Mouse (Mus musculus) hindbrain, embryonic 13.5 days (tissue): ENCODE data around the gene Onecut3. TPM values are rescaled to one million over a fixed set of nuclear protein-coding genes. Genes with fewer than 3 reads are reported as not detected.
A peak's percentile ranks its signal among the peaks of the same experiment; 100 is the strongest.

Source experiments
- ATAC-seq: fragments of 200-750 bp; cut with Nextera tagmentation; 2 replicates; pipeline ENCODE4 v1.8.0; 2017; ENCODE audit warnings: moderate TSS enrichment; ENCODE audit not compliant: low FRiP score
- H3K27ac ChIP-seq: fragments of 300-500 bp; sonication (generic); 2 replicates; pipeline ENCODE4 v1.5.1; 2015; ENCODE audit warnings: inconsistent platforms, mild to moderate bottlenecking, moderate library complexity
- H3K27me3 ChIP-seq: fragments of 300-500 bp; sonication (generic); 2 replicates; pipeline ENCODE4 v1.6.1; 2015; ENCODE audit warnings: mild to moderate bottlenecking, inconsistent platforms
- H3K36me3 ChIP-seq: fragments of 300-500 bp; sonication (generic); 2 replicates; pipeline ENCODE4 v1.6.1; 2015; ENCODE audit warnings: mild to moderate bottlenecking, inconsistent platforms
- H3K4me1 ChIP-seq: fragments of 300-500 bp; sonication (generic); replicated peaks from 2 replicates; pipeline ENCODE4 v1.6.1; 2015; ENCODE audit warnings: inconsistent platforms
- H3K4me2 ChIP-seq: fragments of 300-500 bp; sonication (generic); 2 replicates; pipeline ENCODE4 v1.6.1; 2015; ENCODE audit warnings: inconsistent platforms, mild to moderate bottlenecking, moderate library complexity
- H3K4me3 ChIP-seq: fragments of 300-500 bp; sonication (generic); 2 replicates; pipeline ENCODE4 v1.5.1; 2015; ENCODE audit warnings: mild to moderate bottlenecking, inconsistent platforms
- H3K9ac ChIP-seq: fragments of 300-500 bp; sonication (generic); 2 replicates; pipeline ENCODE4 v1.6.1; 2015; ENCODE audit warnings: mild to moderate bottlenecking, inconsistent platforms
- H3K9me3 ChIP-seq: fragments of 300-500 bp; sonication (generic); 2 replicates; pipeline ENCODE4 v1.6.1; 2016; ENCODE audit warnings: inconsistent platforms
- WGBS: fragments of 180-500 bp; shearing (Covaris S2); methylation state at CpG from one replicate; pipeline ENCODE4 v1.1.7; 2015; 5-methylcytosine and 5-hydroxymethylcytosine counted together
- polyA plus RNA-seq: library from polyadenylated mRNA; unstranded; fragments of >200 nt; fragmentation: Nextera tagmentation; extraction: Ambion mirVana; gene quantifications from 2 replicates; pipeline ENCODE4 v1.2.1, GENCODE M21; 2015

Onecut3 gene
- polyA plus RNA-seq, 1 experiment from 2014 or later = 2.1 TPM

DNA sequence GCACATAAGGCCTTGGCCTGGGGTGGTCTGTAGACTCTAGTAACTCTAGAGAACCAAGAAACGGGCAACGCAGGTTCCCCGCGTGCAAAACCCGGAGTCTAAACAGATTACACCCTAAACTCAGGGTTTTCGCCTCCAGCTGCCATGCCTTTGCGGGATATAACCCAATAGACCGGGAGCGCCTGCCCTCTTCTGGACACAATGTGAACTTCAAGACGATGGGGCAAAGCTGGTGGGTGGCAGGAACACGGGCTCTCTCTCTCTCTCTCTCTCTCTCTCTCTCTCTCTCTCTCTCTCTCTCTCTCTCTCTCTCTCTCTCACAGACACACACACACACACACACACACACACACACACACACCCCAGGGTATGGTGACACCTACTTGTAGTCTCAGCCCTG, 11.6 kb downstream of the Onecut3 start:
- no peaks in the 10 kb centered on the region for H3K36me3 ChIP-seq
- no peak overlapping the region for H3K9ac ChIP-seq
- ATAC-seq = no peak
- peaks cover 83% of the 10 kb centered on the region for H3K27me3 ChIP-seq
- H3K4me3 ChIP-seq = no peak overlapping the region
- WGBS = 3% methylated on average over 11 of the region's 11 CpGs
- peaks cover 10% of the 10 kb centered on the region for H3K4me1 ChIP-seq
- H3K9me3 ChIP-seq = no peaks in the 10 kb centered on the region
- no peak overlapping the region for H3K27ac ChIP-seq
- no peak overlapping the region for H3K4me2 ChIP-seq

DNA sequence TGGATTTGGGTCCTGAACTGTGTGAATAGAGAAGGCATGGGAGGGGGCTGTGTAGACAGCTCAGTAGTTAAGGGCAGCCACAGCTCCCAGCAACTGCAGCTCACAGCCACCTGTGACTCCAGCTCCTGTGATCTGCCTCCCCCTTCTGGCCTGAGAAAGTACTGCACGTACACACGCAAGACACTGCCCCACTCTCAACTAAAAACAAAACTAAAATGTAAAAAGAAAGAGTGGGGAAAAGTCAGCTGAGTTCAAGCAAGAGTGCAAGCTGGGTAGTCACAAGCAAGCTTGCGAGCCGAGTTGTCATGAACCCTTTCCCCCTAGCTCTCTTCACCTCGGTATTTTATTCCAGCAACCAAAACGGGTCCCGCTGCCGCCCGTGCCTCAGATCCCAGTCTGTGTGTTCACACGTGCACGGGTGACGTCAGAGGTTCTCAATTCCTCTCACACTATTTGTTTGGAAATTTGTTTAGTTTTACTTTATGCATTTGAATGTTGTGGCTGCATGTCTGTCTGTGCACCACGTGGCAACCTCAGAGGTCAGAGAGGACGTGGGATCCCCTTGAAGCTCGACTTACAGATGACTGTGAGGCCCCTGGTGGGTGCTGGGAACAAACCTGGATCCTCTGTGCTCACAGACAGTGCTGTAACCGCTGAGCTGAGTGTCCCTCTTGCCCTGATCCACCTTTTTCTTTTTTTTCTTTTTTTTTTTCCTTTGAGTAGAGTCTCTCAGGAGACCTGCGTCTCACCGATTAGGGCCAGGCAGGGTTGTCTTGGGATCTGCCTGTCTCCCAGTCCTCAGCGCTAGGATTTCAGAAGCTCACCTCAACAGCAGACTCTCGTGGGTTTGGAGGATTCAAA, 15.0 kb downstream of the Onecut3 start:
- no peak overlapping the region for H3K27ac ChIP-seq
- 0 out of 2 replicates have a peak overlapping the region, but pooled peaks have one; percentile 17 for H3K4me3 ChIP-seq
- peaks cover 81% of the 10 kb centered on the region for H3K27me3 ChIP-seq
- H3K4me2 ChIP-seq = peak overlapping the region; percentile 42
- peak overlapping the region; percentile 35; the same call in 1 of the 2 replicates for H3K9ac ChIP-seq
- H3K4me1 ChIP-seq = peaks cover 15% of the 10 kb centered on the region
- 14% methylated on average over 20 of the region's 20 CpGs for WGBS
- no peaks in the 10 kb centered on the region for H3K9me3 ChIP-seq
- no peaks in the 10 kb centered on the region for H3K36me3 ChIP-seq
- ATAC-seq = no peak

- Histone ChIP-seq H3K9ac (no peak overlapping the region), H3K4me2 (no peak overlapping the region), H3K4me1 (peaks cover 16% of the 10 kb centered on the region), H3K36me3 (no peaks in the 10 kb centered on the region), H3K27me3 (peaks cover 81% of the 10 kb centered on the region), H3K27ac (no peak overlapping the region), H3K9me3 (no peaks in the 10 kb centered on the region), H3K4me3 (no peak overlapping the region)
- no peak for ATAC-seq
- 55% methylated on average over 10 of the region's 10 CpGs for WGBS
Measured at GRCm38 (mm10) chr10:80510273-80510660, 15.6 kb downstream of the Onecut3 start.

DNA sequence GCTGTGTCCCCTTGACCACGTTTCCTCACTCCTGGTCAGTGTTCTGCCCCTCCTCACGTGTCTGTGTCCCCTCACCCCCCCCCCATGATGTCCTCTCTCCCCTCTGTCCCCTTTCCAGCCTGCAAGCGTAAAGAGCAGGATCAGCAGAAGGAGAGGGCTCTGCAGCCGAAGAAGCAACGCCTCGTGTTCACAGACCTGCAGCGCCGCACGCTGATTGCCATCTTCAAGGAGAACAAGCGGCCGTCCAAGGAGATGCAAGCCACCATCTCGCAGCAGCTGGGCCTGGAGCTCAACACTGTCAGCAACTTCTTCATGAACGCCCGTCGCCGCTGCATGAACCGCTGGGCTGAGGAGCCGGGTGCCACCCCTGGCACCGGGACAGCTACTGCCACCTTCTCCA, 19.1 kb downstream of the Onecut3 start:
- peak overlapping the region; percentile 56 for H3K9ac ChIP-seq
- WGBS = 11% methylated on average over 19 of the region's 19 CpGs
- peaks cover 58% of the 10 kb centered on the region for H3K27me3 ChIP-seq
- peak overlapping the region; percentile 21 for H3K4me3 ChIP-seq
- no peaks in the 10 kb centered on the region for H3K36me3 ChIP-seq
- 0 out of 2 replicates have a peak, but pooled peaks have one; percentile 11 for ATAC-seq
- H3K9me3 ChIP-seq = no peaks in the 10 kb centered on the region
- peak overlapping the region; percentile 41 for H3K4me2 ChIP-seq
- no peak overlapping the region for H3K27ac ChIP-seq
- H3K4me1 ChIP-seq = peaks cover 16% of the 10 kb centered on the region

DNA sequence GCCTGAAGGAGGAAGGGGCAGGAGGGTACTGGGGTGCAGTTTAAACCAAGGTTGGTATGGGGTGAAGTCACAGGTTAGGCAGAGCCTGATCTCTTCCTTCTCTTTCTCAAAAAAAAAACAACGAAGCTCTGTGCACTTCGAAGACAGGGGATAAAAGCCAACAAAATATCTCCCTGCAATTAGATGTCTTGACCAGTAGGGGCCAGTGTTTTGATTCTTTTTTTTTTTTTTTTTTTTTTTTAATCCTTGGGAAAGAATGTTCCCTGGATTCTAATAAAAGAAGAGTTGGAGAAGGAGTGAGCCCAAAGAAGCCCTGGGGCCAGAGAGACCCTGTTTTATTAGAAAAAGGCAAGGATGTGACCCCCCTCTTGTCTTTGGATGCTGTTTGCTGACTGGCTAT, 24.7 kb downstream of the Onecut3 start:
- WGBS = 85% methylated on average over 2 of the region's 2 CpGs
- H3K9me3 ChIP-seq = no peaks in the 10 kb centered on the region

DNA sequence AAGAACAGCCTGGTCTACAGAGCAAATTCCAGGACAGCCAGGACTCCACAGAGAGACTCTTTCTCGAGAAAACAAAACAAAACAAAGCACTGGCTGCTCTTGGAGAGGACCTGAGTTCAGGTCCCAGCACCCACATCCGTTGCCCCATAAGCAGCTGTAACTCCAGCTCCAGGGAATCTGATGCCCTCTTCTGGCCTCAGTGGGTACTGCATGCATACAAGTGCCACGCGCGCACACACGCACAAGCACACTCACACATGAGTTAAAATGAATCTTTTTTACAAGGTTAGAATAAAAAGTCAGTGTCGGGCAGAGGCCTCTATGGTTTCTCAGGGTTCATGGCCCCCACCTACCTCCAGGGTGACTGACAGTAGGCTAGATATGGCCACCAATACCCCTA, 28.7 kb downstream of the Onecut3 start:
- Histone ChIP-seq H3K36me3 (peaks cover 6% of the 10 kb centered on the region; the same call in 1 of the 2 replicates), H3K27ac (no peak overlapping the region), H3K4me3 (no peak overlapping the region), H3K4me2 (no peak overlapping the region), H3K9me3 (no peaks in the 10 kb centered on the region), H3K4me1 (peaks cover 10% of the 10 kb centered on the region), H3K9ac (no peak overlapping the region), H3K27me3 (peaks cover 6% of the 10 kb centered on the region; the same call in 1 of the 2 replicates)
- ATAC-seq = no peak
- WGBS = 95% methylated on average over 7 of the region's 7 CpGs

More for the DNA sequence above, 24.7 kb downstream of the Onecut3 start:
- no peak overlapping the region for H3K4me3 ChIP-seq
- H3K9ac ChIP-seq = no peak overlapping the region
- peaks cover 13% of the 10 kb centered on the region for H3K27me3 ChIP-seq
- ATAC-seq = no peak
- H3K4me2 ChIP-seq = no peak overlapping the region
- no peak overlapping the region for H3K27ac ChIP-seq
- peaks cover 4% of the 10 kb centered on the region for H3K4me1 ChIP-seq
- peaks cover 6% of the 10 kb centered on the region; the same call in 1 of the 2 replicates for H3K36me3 ChIP-seq

- Histone ChIP-seq H3K9me3 (no peaks in the 10 kb centered on the region), H3K27me3 (peaks cover 11% of the 10 kb centered on the region; the same call in 1 of the 2 replicates), H3K4me3 (peak overlapping the region; percentile 29), H3K4me1 (peaks cover 10% of the 10 kb centered on the region), H3K9ac (0 out of 2 replicates have a peak overlapping the region, but pooled peaks have one; percentile 53), H3K36me3 (no peaks in the 10 kb centered on the region), H3K4me2 (peak overlapping the region; percentile 47), H3K27ac (no peak overlapping the region)
- 20% methylated on average over 9 of the region's 9 CpGs for WGBS
- peak; percentile 86 for ATAC-seq
Measured at GRCm38 (mm10) chr10:80526172-80526571, 31.5 kb downstream of the Onecut3 start.

- no peak overlapping the region for H3K4me2 ChIP-seq
- no peak overlapping the region for H3K27ac ChIP-seq
- H3K36me3 ChIP-seq = no peaks in the 10 kb centered on the region
- H3K4me3 ChIP-seq = no peak overlapping the region
- 84% methylated on average over 11 of the region's 11 CpGs for WGBS
- H3K27me3 ChIP-seq = peaks cover 47% of the 10 kb centered on the region
- no peaks in the 10 kb centered on the region for H3K9me3 ChIP-seq
- no peak overlapping the region for H3K9ac ChIP-seq
- no peak for ATAC-seq
- peaks cover 5% of the 10 kb centered on the region; the same call in 1 of the 2 replicates for H3K4me1 ChIP-seq
Measured at GRCm38 (mm10) chr10:80532783-80533182, 38.1 kb downstream of the Onecut3 start.

DNA sequence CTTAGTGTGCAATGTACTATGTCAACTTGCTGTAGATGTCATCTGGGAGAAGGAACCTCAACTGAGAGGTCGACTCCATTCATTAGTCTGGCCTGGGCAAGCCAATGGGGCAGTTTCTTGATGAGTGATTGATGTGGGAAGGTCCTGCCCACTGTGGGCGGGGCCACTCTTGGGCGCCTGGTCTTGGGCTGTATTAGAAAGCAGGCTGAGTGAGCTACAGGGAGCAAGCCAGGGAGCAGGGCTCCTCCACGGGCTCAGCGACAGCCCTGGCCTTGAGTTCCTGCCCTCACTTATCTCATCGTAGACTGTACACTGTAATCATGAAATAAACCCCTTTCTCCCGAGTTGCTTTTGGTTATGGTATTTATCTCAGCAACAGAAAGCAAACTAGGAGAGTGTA, 39.1 kb downstream of the Onecut3 start:
- ATAC-seq = no peak
- 19% methylated on average over 7 of the region's 7 CpGs for WGBS
- no peak overlapping the region for H3K4me2 ChIP-seq

GRCm38 (mm10) chr10:80535071-80535470, 40.4 kb downstream of the Onecut3 start:
- Histone ChIP-seq H3K4me1 (peaks cover 9% of the 10 kb centered on the region), H3K4me2 (peak overlapping the region; percentile 17; the same call in 1 of the 2 replicates), H3K9ac (no peak overlapping the region), H3K4me3 (peak overlapping the region; percentile 8; the same call in 1 of the 2 replicates), H3K27ac (no peak overlapping the region), H3K36me3 (no peaks in the 10 kb centered on the region), H3K9me3 (no peaks in the 10 kb centered on the region), H3K27me3 (peaks cover 56% of the 10 kb centered on the region)
- WGBS = 12% methylated on average over 14 of the region's 14 CpGs
- no peak for ATAC-seq

More for the DNA sequence above, 39.1 kb downstream of the Onecut3 start:
- no peaks in the 10 kb centered on the region for H3K9me3 ChIP-seq
- H3K27me3 ChIP-seq = peaks cover 55% of the 10 kb centered on the region
- no peak overlapping the region for H3K9ac ChIP-seq
- H3K4me3 ChIP-seq = no peak overlapping the region
- no peak overlapping the region for H3K27ac ChIP-seq
- no peaks in the 10 kb centered on the region for H3K36me3 ChIP-seq
- peaks cover 5% of the 10 kb centered on the region; the same call in 1 of the 2 replicates for H3K4me1 ChIP-seq

DNA sequence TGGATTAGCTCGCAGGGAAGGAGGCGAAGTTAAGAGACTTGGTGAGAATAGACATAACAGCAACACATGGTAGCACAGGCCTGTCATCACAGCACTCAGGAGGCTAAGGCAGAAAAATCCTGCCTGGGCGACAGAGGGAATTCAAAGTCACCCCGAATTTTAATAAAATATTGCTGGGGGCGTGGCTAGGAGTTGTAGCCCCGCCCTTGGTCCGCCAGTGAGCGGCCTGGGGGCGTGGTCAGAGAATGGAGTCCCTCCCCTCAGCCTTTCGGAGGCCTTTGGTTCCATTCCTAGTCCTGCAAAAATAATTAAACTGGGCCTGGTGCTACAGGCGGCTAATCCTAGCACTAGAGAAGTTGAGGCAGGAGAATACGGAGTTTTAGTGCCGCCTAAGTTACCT, 41.1 kb downstream of the Onecut3 start:
- no peak for ATAC-seq
- Histone ChIP-seq H3K27me3 (peaks cover 58% of the 10 kb centered on the region), H3K27ac (no peak overlapping the region), H3K4me2 (no peak overlapping the region), H3K9me3 (no peaks in the 10 kb centered on the region), H3K36me3 (no peaks in the 10 kb centered on the region), H3K4me3 (peak overlapping the region; percentile 8; the same call in 1 of the 2 replicates), H3K9ac (no peak overlapping the region), H3K4me1 (peaks cover 9% of the 10 kb centered on the region)
- WGBS = 13% methylated on average over 13 of the region's 13 CpGs

- Histone ChIP-seq H3K9me3 (no peaks in the 10 kb centered on the region), H3K4me2 (no peak overlapping the region), H3K4me3 (no peak overlapping the region), H3K36me3 (peaks cover 22% of the 10 kb centered on the region), H3K4me1 (peaks cover 9% of the 10 kb centered on the region), H3K9ac (no peak overlapping the region), H3K27me3 (peaks cover 58% of the 10 kb centered on the region), H3K27ac (no peak overlapping the region)
- ATAC-seq = no peak
- 50% methylated on average over 5 of the region's 5 CpGs for WGBS
Measured at GRCm38 (mm10) chr10:80538180-80538579, 43.5 kb downstream of the Onecut3 start.
